Mouse (Mus musculus) liver, postnatal 0 days (tissue): ENCODE measurements around the gene Cyp4b1. TPM values are rescaled to one million over a fixed set of nuclear protein-coding genes. Genes with fewer than 3 reads are reported as not detected.
A peak's percentile ranks its signal among the peaks of the same experiment; 100 is the strongest.
"Not testable (repeated sequence)": the region's sequence is repeated elsewhere in the genome, so short reads cannot be mapped to it uniquely, and the experiment has no call there.

Experiments used
- ATAC-seq: fragments of 200-750 bp; cut with Nextera tagmentation; 2 replicates; pipeline ENCODE4 v1.8.0; 2017; ENCODE audit warnings: mild to moderate bottlenecking, moderate library complexity
- DNase-seq: peaks from one replicate; pipeline ENCODE4 v3.0.0-alpha.2; 2016
- H3K27ac ChIP-seq: fragments of 300-500 bp; sonication (generic); 2 replicates; pipeline ENCODE4 v1.5.1; 2014; ENCODE audit warnings: antibody characterized with exemption, moderate library complexity, mild to moderate bottlenecking, low read depth
- H3K27me3 ChIP-seq: fragments of 300-500 bp; sonication (generic); 2 replicates; pipeline ENCODE4 v1.6.1; 2014; ENCODE audit warnings: low read length, control low read depth, mixed read lengths; ENCODE audit not compliant: insufficient read depth
- H3K36me3 ChIP-seq: fragments of 300-500 bp; sonication (generic); replicated peaks from 2 replicates; pipeline ENCODE4 v1.6.1; 2014; ENCODE audit warnings: mild to moderate bottlenecking, control low read depth, low read length, moderate library complexity, mixed read lengths; ENCODE audit not compliant: insufficient read depth
- H3K4me1 ChIP-seq: fragments of 300-500 bp; sonication (generic); 2 replicates; pipeline ENCODE4 v1.6.1; 2014; ENCODE audit warnings: antibody characterized with exemption, mild to moderate bottlenecking, control low read depth; ENCODE audit not compliant: insufficient read depth
- H3K4me2 ChIP-seq: fragments of 300-500 bp; sonication (generic); 2 replicates; pipeline ENCODE4 v1.6.1; 2014; ENCODE audit warnings: low read depth, mild to moderate bottlenecking, low read length, moderate library complexity, mixed read lengths
- H3K4me3 ChIP-seq: fragments of 300-500 bp; sonication (generic); 2 replicates; pipeline ENCODE4 v1.5.1; 2014; ENCODE audit warnings: low read depth, low read length
- H3K9ac ChIP-seq: fragments of 300-500 bp; sonication (generic); replicated peaks from 2 replicates; pipeline ENCODE4 v1.6.1; 2014; ENCODE audit warnings: mild to moderate bottlenecking, moderate library complexity
- H3K9me3 ChIP-seq: fragments of 300-500 bp; sonication (generic); 2 replicates; pipeline ENCODE4 v1.6.1; 2016; ENCODE audit warnings: mild to moderate bottlenecking, control low read depth, low read length, mixed read lengths
- CTCF ChIP-seq: sonication (generic); IDR thresholded peaks from 2 replicates; pipeline ENCODE4 v1.5.1; 2016; ENCODE audit warnings: antibody characterized with exemption, low read depth
- EP300 ChIP-seq: IDR thresholded peaks from 2 replicates; pipeline ENCODE4 v1.6.1; 2016; ENCODE audit warnings: antibody characterized with exemption, low read depth, mild to moderate bottlenecking
- WGBS: fragments of 180-500 bp; shearing (Covaris S2); extraction: QIAGEN DNeasy Blood & Tissue Kit; methylation state at CpG from one replicate; pipeline ENCODE4 v1.1.7; 2014; ENCODE audit not compliant: insufficient replicate concordance; 5-methylcytosine and 5-hydroxymethylcytosine counted together
- polyA plus RNA-seq: library from polyadenylated mRNA; unstranded; fragments of >200 nt; fragmentation: Nextera tagmentation; extraction: Ambion mirVana; gene quantifications from 2 replicates; pipeline ENCODE4 v1.2.1, GENCODE M21; 2015

Gene Cyp4b1
- polyA plus RNA-seq, 1 experiment from 2014 or later = 10.5 TPM

DNA sequence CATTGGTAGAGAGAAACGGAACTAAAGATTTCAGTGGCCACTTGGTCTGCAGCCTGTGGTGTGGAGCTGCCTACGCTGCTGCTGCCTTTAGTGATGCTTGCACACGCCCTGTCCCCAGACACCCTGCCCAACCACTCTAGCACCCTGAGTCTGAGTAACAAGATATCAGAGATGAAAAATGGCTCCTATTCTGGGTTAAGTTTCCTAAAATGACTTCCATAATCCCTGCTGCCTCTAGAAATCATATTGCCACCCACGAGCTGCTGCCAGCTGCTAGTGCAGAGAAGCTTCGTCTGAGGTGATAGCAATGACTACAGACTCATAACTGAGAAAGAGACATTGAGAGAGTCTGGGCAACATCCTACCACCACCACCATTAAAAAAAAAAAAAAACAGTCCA, 3.3 kb upstream of the Cyp4b1 start:
- no peak overlapping the region for H3K4me3 ChIP-seq
- H3K36me3 ChIP-seq = no peaks in the 10 kb centered on the region
- WGBS = 81% methylated on average over 5 of the region's 5 CpGs
- no peak for DNase-seq
- H3K4me1 ChIP-seq = no peaks in the 10 kb centered on the region
- no peak overlapping the region for H3K4me2 ChIP-seq
- ATAC-seq = no peak
- H3K27me3 ChIP-seq = no peaks in the 10 kb centered on the region
- H3K27ac ChIP-seq = no peak overlapping the region
- H3K9me3 ChIP-seq = no peaks in the 10 kb centered on the region
- no peak for TF ChIP-seq CTCF
- no peak for TF ChIP-seq EP300
- no peak overlapping the region for H3K9ac ChIP-seq

- no peak overlapping the region for H3K9ac ChIP-seq
- no peak overlapping the region for H3K4me3 ChIP-seq
- H3K9me3 ChIP-seq = no peaks in the 10 kb centered on the region
- H3K27ac ChIP-seq = no peak overlapping the region
- H3K4me2 ChIP-seq = no peak overlapping the region
- TF ChIP-seq CTCF = no peak
- no peaks in the 10 kb centered on the region for H3K36me3 ChIP-seq
- no peaks in the 10 kb centered on the region for H3K27me3 ChIP-seq
- no peaks in the 10 kb centered on the region for H3K4me1 ChIP-seq
- ATAC-seq (no peak), DNase-seq (no peak)
Measured at GRCm38 (mm10) chr4:115649344-115649743, 1.8 kb upstream of the Cyp4b1 start.

GRCm38 (mm10) chr4:115648752-115649151, 1.2 kb upstream of the Cyp4b1 start:
- Histone ChIP-seq H3K27ac (no peak overlapping the region), H3K4me2 (no peak overlapping the region), H3K4me1 (no peaks in the 10 kb centered on the region), H3K9ac (no peak overlapping the region), H3K36me3 (no peaks in the 10 kb centered on the region), H3K4me3 (no peak overlapping the region), H3K9me3 (no peaks in the 10 kb centered on the region), H3K27me3 (no peaks in the 10 kb centered on the region)
- TF ChIP-seq CTCF (no peak), EP300 (no peak)
- ATAC-seq = no peak
- no peak for DNase-seq
- 62% methylated on average over 2 of the region's 2 CpGs for WGBS

- TF ChIP-seq EP300 (no peak), CTCF (no peak)
- Histone ChIP-seq H3K27ac (no peak overlapping the region), H3K27me3 (no peaks in the 10 kb centered on the region), H3K36me3 (no peaks in the 10 kb centered on the region), H3K9ac (no peak overlapping the region), H3K4me2 (peak overlapping the region; percentile 22; the same call in 1 of the 2 replicates), H3K4me1 (no peaks in the 10 kb centered on the region), H3K9me3 (no peaks in the 10 kb centered on the region), H3K4me3 (no peak overlapping the region)
- ATAC-seq = no peak
- DNase-seq = no peak
Measured at GRCm38 (mm10) chr4:115645371-115645770, 2.2 kb downstream of the Cyp4b1 start.

DNA sequence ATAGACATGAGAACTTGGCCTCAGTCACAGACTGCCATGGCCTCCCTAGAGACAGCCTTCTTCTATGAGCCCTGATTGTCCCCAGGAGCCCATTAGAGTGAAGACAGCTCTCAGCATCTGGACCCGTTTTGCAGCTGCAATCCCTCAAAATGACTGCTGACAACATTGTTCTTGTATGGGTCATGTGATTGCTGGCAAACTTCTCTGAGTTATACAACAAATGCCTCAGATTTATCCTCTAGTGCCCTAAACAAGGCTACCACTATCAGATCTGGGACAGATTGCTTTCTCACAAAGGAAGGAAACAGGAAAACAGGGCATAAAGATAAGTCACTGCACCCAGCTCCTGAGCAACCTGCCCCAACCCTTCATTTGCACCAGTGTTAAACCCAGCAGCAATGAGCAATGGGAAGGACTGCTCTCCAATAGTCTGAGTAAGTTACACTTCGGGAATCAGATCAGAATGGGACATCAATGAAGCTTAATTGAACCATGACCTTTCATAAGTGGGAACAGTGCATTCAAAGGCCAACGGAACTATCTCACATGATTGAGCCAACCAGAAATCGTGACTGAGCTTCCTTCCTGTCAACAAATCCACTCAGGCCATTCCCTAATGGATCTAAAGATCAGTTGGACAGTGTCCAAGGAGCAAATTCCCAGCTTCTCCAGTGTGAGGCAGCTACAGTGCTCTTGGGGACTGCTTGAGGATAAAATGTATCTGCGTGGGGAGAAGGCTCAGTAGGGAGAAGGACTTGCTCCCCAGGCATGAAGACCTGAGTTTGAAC, 4.4 kb downstream of the Cyp4b1 start:
- Histone ChIP-seq H3K9ac (no peak overlapping the region), H3K4me2 (no peak overlapping the region), H3K36me3 (no peaks in the 10 kb centered on the region), H3K27me3 (no peaks in the 10 kb centered on the region), H3K9me3 (no peaks in the 10 kb centered on the region), H3K4me1 (no peaks in the 10 kb centered on the region), H3K4me3 (no peak overlapping the region), H3K27ac (no peak overlapping the region)
- ATAC-seq (peak; percentile 56; the same call in 1 of the 2 replicates), DNase-seq (no peak)
- TF ChIP-seq EP300 = peak; percentile 35
- TF ChIP-seq CTCF = 0 out of 2 replicates have a peak, but pooled peaks have one; percentile 9
- 21% methylated on average over 5 of the region's 5 CpGs for WGBS

GRCm38 (mm10) chr4:115625560-115625959, 22.0 kb downstream of the Cyp4b1 start:
- not testable (repeated sequence) for H3K4me3 ChIP-seq, H3K27ac ChIP-seq, H3K9me3 ChIP-seq, DNase-seq, ATAC-seq, H3K4me2 ChIP-seq, H3K36me3 ChIP-seq, H3K9ac ChIP-seq, H3K27me3 ChIP-seq, H3K4me1 ChIP-seq
- WGBS = 80% methylated on average over 3 of the region's 3 CpGs

DNA sequence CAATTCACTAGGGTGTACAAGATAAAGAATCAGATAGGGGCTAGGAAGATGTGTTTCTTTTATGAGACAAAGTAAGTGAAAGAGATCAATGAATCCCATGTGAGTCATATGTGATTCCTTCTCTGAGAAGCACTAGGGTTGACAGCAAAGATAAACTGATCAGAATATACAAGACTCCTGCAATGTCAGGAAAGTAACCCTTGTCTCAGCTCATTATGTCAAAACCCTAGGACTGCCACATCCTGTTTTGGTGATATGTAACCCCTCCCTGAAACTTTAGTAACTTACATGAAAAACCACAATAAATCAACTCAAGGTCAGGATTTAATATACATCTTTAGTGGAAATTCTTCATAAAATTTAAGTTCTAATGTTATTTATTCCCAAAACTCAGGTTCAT, 33.5 kb downstream of the Cyp4b1 start:
- Histone ChIP-seq H3K36me3 (no peaks in the 10 kb centered on the region), H3K9ac (no peak overlapping the region), H3K9me3 (no peaks in the 10 kb centered on the region), H3K27ac (no peak overlapping the region), H3K4me3 (no peak overlapping the region), H3K4me2 (no peak overlapping the region), H3K27me3 (no peaks in the 10 kb centered on the region), H3K4me1 (no peaks in the 10 kb centered on the region)
- TF ChIP-seq EP300 = no peak
- TF ChIP-seq CTCF = no peak
- no peak for DNase-seq
- no peak for ATAC-seq

DNA sequence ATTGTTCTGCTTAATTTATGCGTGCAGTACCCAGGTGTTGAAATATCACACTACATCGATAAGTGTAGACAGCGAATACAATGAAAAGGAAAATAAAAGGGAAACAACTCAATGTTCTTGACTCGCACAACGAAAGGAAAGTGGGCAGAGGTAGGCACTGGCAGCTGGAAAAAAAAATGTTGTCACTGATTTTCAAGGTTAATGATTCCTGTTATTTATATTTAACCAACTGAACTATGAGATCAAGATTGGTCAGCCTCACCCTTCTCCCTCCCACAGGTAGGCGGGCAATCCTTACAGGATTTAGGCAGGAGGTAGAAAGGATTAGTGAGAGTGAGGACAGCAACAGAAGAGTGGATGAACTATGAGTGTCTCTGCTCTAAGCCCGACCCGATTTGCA, 46.9 kb downstream of the Cyp4b1 start, which contains the start of gene Cyp4a32:
Gene Cyp4a32, plus strand, starts transcription at position 359 of the 400 bp plus-strand sequence.
- not testable (repeated sequence) for H3K9me3 ChIP-seq, H3K9ac ChIP-seq, H3K4me1 ChIP-seq, H3K4me3 ChIP-seq, H3K36me3 ChIP-seq, DNase-seq, H3K27ac ChIP-seq, H3K27me3 ChIP-seq
- H3K4me2 ChIP-seq = peak within 1 kb of the TSS; percentile 22; the same call in 1 of the 2 replicates
- ATAC-seq = peak; percentile 39
- WGBS = 80% methylated on average over 8 of the region's 8 CpGs
